Mouse (Mus musculus) B cell, adult 2 months (primary cell): ENCODE measurements around the gene Gm10408.
"Not testable (repeated sequence)": the region's sequence is repeated elsewhere in the genome, so short reads cannot be mapped to it uniquely, and the experiment has no call there.

Source experiments
- DNase-seq, 2 experiments: peaks; one replicate each; pipeline ENCODE4 v3.0.0; 2022

Gm10408 gene

GRCm38 (mm10) chr14:3449079-3449478 lies at the start of gene Gm10408:
Gene Gm10408, plus strand, starts transcription at chr14:3449379.
- not testable (repeated sequence) for DNase-seq

- DNase-seq, result not testable (repeated sequence)
These were observed 36.9 kb upstream of the Gm10408 start, which contains the start of gene Gm10409 for GRCm38 (mm10) chr14:3412314-3412713. Gene Gm10409, plus strand, starts transcription at chr14:3412614.

- DNase-seq, result not testable (repeated sequence)
These were observed 21.4 kb upstream of the Gm10408 start, which contains the start of gene Gm3005 for GRCm38 (mm10) chr14:3427803-3428202. Gene Gm3005, plus strand, starts transcription at chr14:3428103.
